Mouse (Mus musculus) limb, embryonic 11.5 days (tissue): ENCODE results near the gene Pds5b. TPM values are rescaled to one million over a fixed set of nuclear protein-coding genes. Genes with fewer than 3 reads are reported as not detected.

Experiments
- ATAC-seq: fragments of 200-750 bp; cut with Nextera tagmentation; 2 replicates; pipeline ENCODE4 v1.8.0; 2017; ENCODE audit warnings: low read depth; ENCODE audit not compliant: insufficient number of reproducible peaks, low FRiP score, low TSS enrichment
- DNase-seq: peaks from one replicate; pipeline ENCODE4 v3.0.0-alpha.2; 2015; ENCODE audit warnings: low spot score
- H3K27ac ChIP-seq: fragments of 300-500 bp; sonication (generic); replicated peaks from 2 replicates; pipeline ENCODE4 v1.5.1; 2014; ENCODE audit warnings: low read depth, mild to moderate bottlenecking, low read length
- H3K27me3 ChIP-seq: fragments of 300-500 bp; sonication (generic); 2 replicates; pipeline ENCODE4 v1.6.1; 2014; ENCODE audit warnings: mild to moderate bottlenecking, low read length, mixed read lengths; ENCODE audit not compliant: control insufficient read depth, insufficient read depth
- H3K36me3 ChIP-seq: fragments of 300-500 bp; sonication (generic); 2 replicates; pipeline ENCODE4 v1.6.1; 2014; ENCODE audit warnings: mild to moderate bottlenecking, low read length, moderate library complexity, mixed read lengths; ENCODE audit not compliant: control insufficient read depth, insufficient read depth
- H3K4me1 ChIP-seq: fragments of 300-500 bp; sonication (generic); 2 replicates; pipeline ENCODE4 v1.6.1; 2014; ENCODE audit warnings: low read length, mixed read lengths; ENCODE audit not compliant: control insufficient read depth, insufficient read depth
- H3K4me2 ChIP-seq: fragments of 300-500 bp; sonication (generic); 2 replicates; pipeline ENCODE4 v1.6.1; 2014; ENCODE audit warnings: low read depth, mild to moderate bottlenecking, moderate library complexity; ENCODE audit not compliant: severe bottlenecking
- H3K4me3 ChIP-seq: fragments of 300-500 bp; sonication (generic); 2 replicates; pipeline ENCODE4 v1.5.1; 2014; ENCODE audit warnings: low read depth, low read length
- H3K9ac ChIP-seq: fragments of 300-500 bp; sonication (generic); 2 replicates; pipeline ENCODE4 v1.6.1; 2014; ENCODE audit warnings: mild to moderate bottlenecking, low read length
- H3K9me3 ChIP-seq: fragments of 300-500 bp; sonication (generic); 2 replicates; pipeline ENCODE4 v1.6.1; 2016; ENCODE audit warnings: low read length; ENCODE audit not compliant: control insufficient read depth
- WGBS: fragments of 180-500 bp; shearing (Covaris S2); extraction: QIAGEN DNeasy Blood & Tissue Kit; methylation state at CpG from one replicate; pipeline ENCODE4 v1.1.7; 2014; 5-methylcytosine and 5-hydroxymethylcytosine counted together
- polyA plus RNA-seq: library from polyadenylated mRNA; unstranded; fragments of >200 nt; fragmentation: Nextera tagmentation; extraction: Ambion mirVana; gene quantifications from 2 replicates; pipeline ENCODE4 v1.2.1, GENCODE M21; 2014

Gene Pds5b
- polyA plus RNA-seq, 1 experiment from 2014 or later, result 52.7 TPM

DNA sequence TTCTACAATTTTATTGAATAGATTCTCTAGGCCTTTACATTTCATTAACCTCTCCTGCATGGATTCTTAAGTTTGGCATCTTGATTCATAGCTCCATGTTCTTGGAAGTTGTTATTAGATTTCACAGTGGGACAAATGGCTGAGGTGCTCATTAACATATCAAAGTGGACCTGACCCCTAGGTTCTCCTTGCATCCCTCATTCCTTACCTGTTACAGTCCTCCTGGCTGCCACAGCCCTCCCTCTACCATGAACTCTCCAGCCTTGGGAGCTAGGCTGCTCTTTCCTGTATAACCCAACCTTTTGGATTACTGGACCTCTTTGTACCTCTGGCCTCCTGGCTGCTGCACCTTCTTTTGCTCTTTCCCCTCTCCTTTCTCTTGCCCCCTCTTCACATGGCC lies 99.5 kb downstream of the Pds5b start:
- Histone ChIP-seq H3K27me3 (no peaks in the 10 kb centered on the region), H3K36me3 (no peaks in the 10 kb centered on the region), H3K4me2 (no peak overlapping the region), H3K4me3 (no peak overlapping the region), H3K9ac (no peak overlapping the region), H3K9me3 (no peaks in the 10 kb centered on the region), H3K27ac (no peak overlapping the region), H3K4me1 (peaks cover 7% of the 10 kb centered on the region)
- ATAC-seq, result no peak
- no peak for DNase-seq

GRCm38 (mm10) chr5:150788261-150788660 lies 114.7 kb downstream of the Pds5b start:
- H3K9ac ChIP-seq, result no peak overlapping the region
- no peak overlapping the region for H3K4me2 ChIP-seq
- no peaks in the 10 kb centered on the region for H3K4me1 ChIP-seq
- no peaks in the 10 kb centered on the region for H3K27me3 ChIP-seq
- peaks cover 6% of the 10 kb centered on the region; the same call in 1 of the 2 replicates for H3K36me3 ChIP-seq
- H3K9me3 ChIP-seq, result no peaks in the 10 kb centered on the region
- WGBS, result 95% methylated on average over 4 of the region's 4 CpGs
- ATAC-seq, result no peak
- no peak overlapping the region for H3K27ac ChIP-seq
- no peak overlapping the region for H3K4me3 ChIP-seq
- no peak for DNase-seq

DNA sequence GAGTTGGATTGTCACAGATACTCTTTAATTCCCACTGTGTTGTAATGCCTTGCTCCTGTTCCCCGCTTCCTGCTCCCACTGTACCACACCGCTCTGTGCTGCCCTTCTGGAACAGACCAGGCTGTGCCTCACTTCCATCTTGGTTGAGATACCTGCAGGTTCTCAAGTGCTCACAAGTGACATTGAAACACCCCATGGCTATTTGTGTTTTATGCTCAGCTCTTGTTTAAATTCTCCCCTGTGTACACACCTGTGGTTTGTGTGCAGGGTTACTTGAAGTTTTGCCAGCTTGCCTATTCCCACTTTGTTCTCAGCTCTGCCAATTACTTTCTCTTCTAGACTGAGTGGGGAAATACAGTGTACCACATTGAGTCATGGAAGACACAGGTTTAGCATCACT lies 115.5 kb downstream of the Pds5b start:
- Histone ChIP-seq H3K4me3 (no peak overlapping the region), H3K4me2 (no peak overlapping the region), H3K9ac (no peak overlapping the region), H3K4me1 (no peaks in the 10 kb centered on the region), H3K9me3 (no peaks in the 10 kb centered on the region), H3K27me3 (no peaks in the 10 kb centered on the region), H3K27ac (no peak overlapping the region), H3K36me3 (peaks cover 6% of the 10 kb centered on the region; the same call in 1 of the 2 replicates)
- DNase-seq (no peak), ATAC-seq (no peak)
- 94% methylated on average over 2 of the region's 2 CpGs for WGBS

DNA sequence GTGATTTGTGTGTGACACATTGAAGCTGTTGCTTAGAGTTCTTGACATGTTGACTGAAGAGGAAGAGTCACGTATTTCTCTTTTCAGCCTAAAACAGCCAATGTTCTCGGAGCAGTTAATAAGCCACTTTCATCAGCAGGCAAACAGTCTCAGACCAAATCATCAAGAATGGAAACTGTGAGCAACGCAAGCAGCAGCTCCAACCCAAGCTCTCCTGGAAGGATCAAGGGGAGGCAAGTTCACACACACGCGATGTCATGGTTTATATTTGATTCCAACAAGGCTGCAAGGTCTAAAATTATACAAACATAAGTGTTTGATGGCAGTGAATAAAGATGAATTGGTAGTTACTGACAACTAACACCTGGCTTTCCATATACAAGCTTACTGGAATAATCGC lies 120.6 kb downstream of the Pds5b start:
- Histone ChIP-seq H3K27me3 (no peaks in the 10 kb centered on the region), H3K4me3 (no peak overlapping the region), H3K36me3 (peaks cover 17% of the 10 kb centered on the region; the same call in 1 of the 2 replicates), H3K27ac (no peak overlapping the region), H3K4me1 (no peaks in the 10 kb centered on the region), H3K9ac (no peak overlapping the region), H3K4me2 (no peak overlapping the region), H3K9me3 (no peaks in the 10 kb centered on the region)
- no peak for DNase-seq
- WGBS, result 96% methylated on average over 6 of the region's 6 CpGs
- no peak for ATAC-seq

- Histone ChIP-seq H3K4me3 (no peak overlapping the region), H3K4me2 (no peak overlapping the region), H3K36me3 (peaks cover 14% of the 10 kb centered on the region), H3K9ac (no peak overlapping the region), H3K27me3 (no peaks in the 10 kb centered on the region), H3K4me1 (no peaks in the 10 kb centered on the region), H3K27ac (no peak overlapping the region), H3K9me3 (no peaks in the 10 kb centered on the region)
- ATAC-seq, result no peak
- no peak for DNase-seq
- WGBS, result 93% methylated on average over 2 of the region's 2 CpGs
Measured at GRCm38 (mm10) chr5:150800056-150800455, 126.5 kb downstream of the Pds5b start.

DNA sequence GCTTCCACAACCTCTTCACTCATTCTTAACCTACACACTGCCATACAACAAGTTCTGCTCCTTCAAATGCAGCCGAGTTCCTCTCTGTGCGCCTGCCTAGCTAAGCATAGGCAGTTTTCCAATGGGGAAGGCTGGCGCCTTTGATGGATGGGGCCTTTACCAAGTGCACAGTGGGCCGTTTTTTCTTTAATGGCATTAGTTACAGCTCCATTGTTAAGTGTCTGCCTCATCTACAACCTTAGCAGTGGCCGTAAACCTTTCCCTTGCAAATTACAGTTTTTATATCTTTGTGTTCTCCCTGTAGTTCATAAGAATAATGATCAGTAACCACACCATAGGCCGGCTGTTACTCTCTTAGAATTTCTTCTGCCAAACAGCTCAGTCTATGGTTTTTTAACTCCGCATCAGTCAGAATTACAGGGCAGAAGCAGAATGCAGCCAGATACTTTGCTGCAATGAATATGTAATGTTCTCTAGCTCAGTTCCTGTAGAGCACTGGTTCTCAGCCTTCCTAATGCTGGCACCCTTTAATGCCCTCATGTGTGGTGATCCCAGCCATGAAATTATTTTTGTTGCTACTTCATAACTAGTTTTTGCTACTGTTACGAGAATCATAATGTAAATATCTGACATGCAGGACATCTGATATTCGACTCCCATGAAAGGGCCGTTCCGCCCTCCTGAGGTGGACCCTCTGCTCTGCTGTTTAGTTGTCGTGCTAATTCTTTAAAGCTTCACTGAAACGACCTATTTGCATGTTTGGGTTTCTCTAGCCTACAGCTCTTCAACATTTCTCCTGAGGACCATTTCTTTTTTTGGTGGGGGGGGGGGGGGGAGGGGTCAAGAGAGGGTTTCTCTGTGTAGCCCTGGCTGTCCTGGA lies 140.8 kb downstream of the Pds5b start:
- Histone ChIP-seq H3K27ac (no peak overlapping the region), H3K27me3 (no peaks in the 10 kb centered on the region), H3K9me3 (no peaks in the 10 kb centered on the region), H3K4me2 (no peak overlapping the region), H3K36me3 (no peaks in the 10 kb centered on the region), H3K4me3 (no peak overlapping the region), H3K9ac (no peak overlapping the region), H3K4me1 (no peaks in the 10 kb centered on the region)
- 75% methylated on average over 13 of the region's 13 CpGs for WGBS
- no peak for ATAC-seq
- DNase-seq, result peak; percentile 18

DNA sequence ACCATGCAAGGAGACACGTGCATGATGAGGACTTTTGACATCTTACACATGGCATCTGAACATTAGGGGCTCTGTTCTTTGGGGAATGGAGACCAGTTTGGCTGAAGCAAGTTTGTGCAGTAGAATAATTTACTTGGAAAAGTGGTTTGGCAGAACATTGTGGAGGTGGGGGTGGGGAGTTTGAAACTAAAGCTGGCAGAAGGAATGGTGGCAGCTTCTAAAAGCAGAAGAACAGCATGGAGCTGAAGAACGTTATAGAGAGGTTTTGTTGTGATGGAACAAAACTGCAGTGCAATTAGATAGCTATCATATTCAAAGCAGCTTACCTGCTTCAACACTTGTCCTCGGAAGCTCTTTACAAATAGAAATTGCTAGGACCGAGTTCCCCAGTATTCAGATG lies 141.9 kb downstream of the Pds5b start:
- DNase-seq (no peak), ATAC-seq (no peak)
- WGBS, result 94% methylated on average over 4 of the region's 4 CpGs

GRCm38 (mm10) chr5:150816775-150817174 lies 143.2 kb downstream of the Pds5b start:
- no peak overlapping the region for H3K4me2 ChIP-seq
- H3K27ac ChIP-seq, result no peak overlapping the region
- 90% methylated on average over 5 of the region's 5 CpGs for WGBS
- H3K36me3 ChIP-seq, result no peaks in the 10 kb centered on the region
- H3K4me3 ChIP-seq, result no peak overlapping the region
- H3K27me3 ChIP-seq, result no peaks in the 10 kb centered on the region
- H3K9me3 ChIP-seq, result no peaks in the 10 kb centered on the region
- DNase-seq, result no peak
- ATAC-seq, result no peak
- no peak overlapping the region for H3K9ac ChIP-seq
- H3K4me1 ChIP-seq, result no peaks in the 10 kb centered on the region

More for the DNA sequence above, 141.9 kb downstream of the Pds5b start:
- Histone ChIP-seq H3K9ac (no peak overlapping the region), H3K36me3 (no peaks in the 10 kb centered on the region), H3K4me1 (no peaks in the 10 kb centered on the region), H3K9me3 (no peaks in the 10 kb centered on the region), H3K4me3 (no peak overlapping the region), H3K4me2 (no peak overlapping the region), H3K27ac (no peak overlapping the region), H3K27me3 (no peaks in the 10 kb centered on the region)
